Mouse (Mus musculus) frontal cortex, postnatal 36 days (tissue): Measurements from ENCODE around the gene Cd300e.
"Not testable (repeated sequence)": the region's sequence is repeated elsewhere in the genome, so short reads cannot be mapped to it uniquely, and the experiment has no call there.

Experiments
- DNase-seq, 2 experiments: peaks; one replicate each; pipeline ENCODE4 v3.0.0; 2022; ENCODE audit warnings: low spot score in 2 of 2

The Cd300e gene

DNA sequence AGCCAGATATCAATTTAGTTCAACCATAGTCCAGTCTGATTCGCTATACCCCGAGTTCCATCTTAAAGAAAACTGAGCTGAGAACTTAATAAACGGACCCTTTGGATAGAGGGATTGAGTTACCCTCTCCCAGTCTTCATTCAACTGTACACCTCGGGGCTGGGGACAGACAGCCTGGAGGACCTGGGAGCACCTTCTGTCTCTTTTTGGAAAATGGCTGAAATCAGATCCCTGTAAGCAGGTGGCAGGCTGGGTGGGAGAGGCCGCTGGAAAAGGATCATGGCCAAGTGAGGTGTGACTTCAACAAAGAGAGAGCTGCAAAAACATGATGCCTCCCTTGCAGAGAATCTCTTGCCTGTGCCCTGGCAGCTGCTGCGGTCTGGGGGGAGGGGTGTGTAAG, 20.2 kb upstream of the Cd300e start:
- no peak for DNase-seq

DNA sequence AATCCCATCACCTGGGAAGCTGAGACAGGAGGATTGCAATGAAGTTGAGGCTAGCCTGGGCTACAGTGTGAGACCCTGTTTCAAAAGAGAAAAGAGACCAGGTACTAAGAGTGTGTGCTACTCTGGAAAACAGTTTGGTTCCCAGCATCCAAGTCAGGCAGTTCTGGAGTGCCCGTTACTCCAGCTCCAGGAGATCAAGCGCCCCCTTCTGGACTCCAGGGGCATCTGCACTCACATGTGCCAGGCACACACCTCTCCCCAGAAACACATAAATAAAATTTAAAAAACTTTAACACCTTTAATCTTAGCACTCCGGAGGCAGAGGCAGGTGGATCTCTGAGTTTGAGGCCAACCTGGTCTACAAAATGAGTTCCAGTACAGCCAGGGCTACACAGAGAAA, 19.4 kb upstream of the Cd300e start:
- no peak for DNase-seq

DNA sequence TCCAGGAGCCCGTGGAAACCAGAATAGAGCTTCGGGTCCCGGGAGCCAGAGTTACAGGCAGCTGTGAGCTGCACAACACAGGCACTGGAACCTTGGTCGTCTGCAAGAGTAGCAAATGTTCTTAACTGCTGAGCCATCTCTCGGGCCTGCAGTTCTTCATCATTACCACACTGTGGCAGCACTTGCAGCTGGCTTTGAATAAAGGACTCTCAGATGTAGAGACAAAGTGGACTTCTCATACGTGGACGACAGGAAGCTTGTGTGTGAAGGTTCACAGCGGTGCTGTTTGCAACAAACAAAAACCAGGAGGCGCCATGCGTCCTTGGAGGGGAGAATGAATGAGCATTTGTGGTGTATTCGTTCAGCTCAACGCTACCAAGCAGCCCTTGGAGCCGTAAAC, 18.9 kb upstream of the Cd300e start:
- peak; percentile 35 to 58 for DNase-seq

DNA sequence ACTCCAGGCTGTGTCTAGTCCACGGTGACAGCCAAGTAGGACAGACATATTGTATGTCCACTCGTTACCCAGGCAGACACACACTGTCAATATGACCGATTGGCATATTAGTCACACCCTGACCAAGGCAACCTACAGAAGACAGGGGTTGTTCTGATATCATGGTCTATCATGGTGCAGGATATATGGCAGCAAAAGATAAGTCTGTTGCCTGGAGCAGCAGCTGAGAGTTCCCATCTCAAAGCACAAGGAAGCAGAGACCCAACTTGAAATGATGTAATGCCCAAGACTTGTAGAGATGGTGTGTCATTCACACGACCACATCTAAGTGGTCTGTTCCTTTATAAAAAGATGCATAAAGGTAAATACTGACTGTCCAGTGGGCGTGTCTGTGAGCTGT, 16.7 kb upstream of the Cd300e start:
- DNase-seq = no peak

DNA sequence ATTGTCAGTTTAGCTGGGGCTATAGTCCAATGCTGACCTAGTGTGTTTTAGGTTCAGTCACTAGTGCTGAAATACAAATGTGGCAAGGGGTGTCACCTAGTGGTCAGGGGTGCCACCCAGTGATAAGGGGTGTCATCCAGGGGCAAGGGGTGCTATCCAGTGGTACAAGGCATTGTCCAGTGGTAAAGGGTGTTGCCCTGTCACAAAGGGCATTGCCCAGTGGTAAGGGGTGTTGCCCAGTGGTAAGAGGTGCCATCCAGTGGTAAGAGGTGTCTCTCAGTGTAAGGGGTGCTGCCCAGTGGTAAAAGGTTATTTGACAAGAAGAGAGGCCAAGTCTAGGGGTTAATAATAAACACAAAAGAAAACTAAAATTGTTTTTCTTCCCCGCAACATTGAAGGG, 15.5 kb upstream of the Cd300e start:
- no peak for DNase-seq

DNA sequence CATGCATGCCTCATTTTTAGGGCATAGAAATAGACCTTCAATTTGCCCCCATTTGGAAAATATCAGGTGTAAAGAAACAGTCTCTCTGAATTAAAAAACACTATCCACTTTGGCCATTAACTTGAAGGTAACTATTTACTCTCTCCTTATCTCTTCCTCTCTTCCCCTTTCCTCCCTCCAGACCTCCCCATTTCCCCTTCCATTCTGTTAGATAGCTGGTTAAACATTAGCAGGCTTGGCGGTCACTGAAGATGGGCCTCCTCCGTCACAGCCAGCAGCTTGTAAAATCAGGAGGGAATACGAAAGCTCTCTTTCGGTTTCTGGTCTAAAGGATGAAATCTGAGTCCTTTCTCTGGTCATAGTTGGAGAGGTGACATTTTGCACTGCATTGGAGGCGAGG, 13.9 kb upstream of the Cd300e start:
- DNase-seq = no peak

DNA sequence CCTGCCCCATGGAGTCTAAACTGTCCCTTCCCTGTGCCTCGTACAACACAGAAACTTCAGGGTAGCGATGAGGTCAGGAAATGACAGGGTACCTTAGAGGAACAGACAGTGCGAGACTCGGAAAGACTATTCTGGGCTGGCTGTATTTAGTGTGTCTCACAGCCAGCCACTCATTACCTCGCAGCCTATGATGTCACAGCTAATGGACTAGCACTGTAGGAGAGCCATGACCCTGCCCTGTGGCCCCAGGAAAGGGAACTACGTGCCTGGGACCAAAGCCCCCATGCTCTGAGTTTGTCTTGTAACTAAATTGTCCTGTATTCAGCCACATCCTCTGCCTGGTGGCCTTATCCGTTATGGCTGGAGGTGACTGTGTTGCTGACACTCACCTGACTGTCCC, 13.4 kb upstream of the Cd300e start:
- DNase-seq = no peak

DNA sequence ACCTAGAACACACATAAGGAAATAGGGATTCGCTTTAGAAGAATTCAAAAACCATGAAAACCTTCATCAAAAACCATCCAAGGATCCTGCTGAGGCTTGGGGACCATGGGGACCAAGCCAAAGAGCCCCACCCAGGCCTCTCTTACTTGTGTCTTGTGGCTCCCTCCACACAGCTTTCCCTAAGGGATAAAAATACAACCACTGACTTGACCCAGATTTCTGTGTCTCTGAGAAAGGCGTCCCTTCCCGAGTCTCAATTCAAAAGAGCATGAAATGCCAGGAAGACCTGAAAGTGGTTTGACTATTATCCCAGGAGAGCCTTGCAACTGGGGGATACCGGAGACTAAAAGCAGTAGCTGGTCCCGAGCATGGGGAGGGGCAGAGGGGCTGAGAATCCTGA, 11.0 kb upstream of the Cd300e start:
- no peak for DNase-seq

DNA sequence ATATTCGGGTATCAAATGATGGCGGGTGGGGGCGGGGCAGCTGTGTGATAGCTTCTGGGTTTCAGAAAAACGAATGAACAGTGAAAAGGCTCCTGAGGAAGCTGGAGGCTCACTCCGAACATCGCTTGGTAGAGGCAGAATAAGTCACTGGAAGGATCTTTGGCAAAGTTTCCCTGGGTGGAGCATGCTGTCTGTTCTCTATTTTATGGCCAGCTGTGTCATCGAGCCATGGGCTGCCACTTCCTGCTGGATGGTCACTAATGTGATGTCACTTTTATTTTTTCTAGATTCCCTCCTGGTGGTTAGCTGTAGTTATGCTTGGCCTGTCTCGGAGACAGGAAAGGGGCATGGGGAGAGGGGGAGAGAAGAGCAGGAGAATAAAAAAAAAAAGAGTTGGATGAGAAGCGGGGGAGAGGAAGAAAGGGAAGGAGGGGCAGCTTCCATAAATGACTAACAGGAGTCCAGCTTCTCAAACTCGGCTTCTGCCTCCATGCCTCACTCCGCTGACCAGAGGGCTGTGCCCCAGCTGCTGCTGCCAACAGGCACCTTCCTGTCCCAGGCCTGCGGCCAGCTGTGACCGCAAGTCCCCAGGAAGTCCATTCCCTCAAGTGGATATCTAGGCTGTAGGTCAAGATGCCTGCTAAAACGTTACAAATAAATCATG, 9.8 kb upstream of the Cd300e start:
- no peak for DNase-seq

DNA sequence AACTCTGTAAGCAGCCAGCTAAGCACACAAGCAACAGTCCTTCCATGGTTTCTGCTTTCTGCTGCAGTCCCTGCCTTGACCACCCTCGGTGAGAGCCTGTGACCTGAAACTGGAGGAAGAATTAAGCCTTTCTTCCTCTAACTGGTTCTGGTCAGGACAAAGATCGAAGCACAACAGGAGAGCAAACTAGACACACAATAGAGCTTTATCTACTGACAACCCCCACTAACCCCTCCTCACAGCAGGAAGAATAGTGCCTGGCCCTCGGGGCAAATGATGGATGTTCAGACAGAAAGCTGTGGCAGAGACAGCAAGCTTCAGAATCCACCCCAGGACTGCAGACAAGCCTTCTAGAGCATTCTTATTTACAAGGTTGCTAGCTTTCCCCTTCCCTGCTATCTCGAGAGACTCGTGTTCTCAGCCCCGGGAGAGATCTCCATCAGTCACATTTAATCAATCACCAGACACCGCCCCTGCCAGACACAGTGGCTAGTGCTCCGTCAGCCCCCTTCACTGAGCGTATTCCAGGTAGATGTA, 9.1 kb upstream of the Cd300e start:
- no peak for DNase-seq

DNA sequence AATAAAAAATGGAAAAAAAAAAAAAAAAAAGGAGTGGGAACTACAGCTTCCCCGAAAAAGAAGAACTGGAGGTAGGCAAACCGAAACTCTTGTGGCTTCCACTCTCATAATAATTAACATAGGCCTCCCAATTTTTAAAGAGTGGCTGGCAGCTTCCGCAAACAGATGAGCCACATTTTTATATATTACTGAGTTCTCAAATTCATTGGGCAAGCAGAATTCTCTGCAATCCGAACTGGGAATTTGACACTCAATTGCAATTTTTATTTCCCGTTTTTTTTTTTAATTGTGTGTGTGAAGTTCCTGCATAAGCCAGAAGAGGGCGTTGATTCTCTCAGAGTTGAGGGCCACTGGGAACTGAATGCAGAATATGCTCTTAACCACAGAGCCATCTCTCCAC, 4.8 kb upstream of the Cd300e start:
- no peak for DNase-seq

DNA sequence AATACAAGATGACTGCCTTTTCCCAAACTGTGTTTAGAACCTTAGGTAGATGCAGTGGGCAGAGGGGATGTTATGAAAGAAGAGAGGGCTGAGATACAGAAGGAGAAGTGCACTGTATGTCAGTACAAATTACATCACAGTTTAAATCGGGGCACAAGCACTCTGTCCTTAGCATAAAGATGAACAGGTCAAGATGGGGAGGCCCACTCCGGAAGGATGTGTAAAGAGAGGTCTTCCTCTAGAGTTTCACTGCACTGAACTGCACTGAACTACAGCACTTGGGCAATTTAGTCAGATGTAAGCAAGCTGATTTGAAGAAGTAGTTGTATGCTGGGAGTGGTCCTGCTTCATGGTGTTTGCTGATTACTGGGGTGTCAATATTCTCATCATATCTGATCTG, 2.2 kb downstream of the Cd300e start:
- no peak for DNase-seq

DNA sequence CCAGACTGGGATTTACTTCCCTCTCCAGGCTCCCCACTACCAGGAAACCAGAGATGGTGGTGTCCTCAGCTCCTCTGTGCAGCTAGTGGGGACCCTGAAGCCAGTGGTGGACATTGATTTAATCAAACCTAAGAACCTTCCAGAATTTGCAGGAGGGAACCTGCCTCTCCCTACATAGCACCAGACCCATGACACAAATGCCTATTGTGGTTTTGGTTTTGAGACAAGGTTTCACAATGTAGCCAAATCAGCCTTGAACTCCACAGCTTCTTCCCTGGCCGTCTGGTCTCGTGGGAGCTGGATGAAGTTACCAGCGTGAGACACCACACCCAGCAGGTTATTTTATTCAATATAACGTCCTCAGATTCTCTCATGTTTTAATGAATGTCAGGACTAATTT, 3.3 kb downstream of the Cd300e start:
- no peak for DNase-seq

DNA sequence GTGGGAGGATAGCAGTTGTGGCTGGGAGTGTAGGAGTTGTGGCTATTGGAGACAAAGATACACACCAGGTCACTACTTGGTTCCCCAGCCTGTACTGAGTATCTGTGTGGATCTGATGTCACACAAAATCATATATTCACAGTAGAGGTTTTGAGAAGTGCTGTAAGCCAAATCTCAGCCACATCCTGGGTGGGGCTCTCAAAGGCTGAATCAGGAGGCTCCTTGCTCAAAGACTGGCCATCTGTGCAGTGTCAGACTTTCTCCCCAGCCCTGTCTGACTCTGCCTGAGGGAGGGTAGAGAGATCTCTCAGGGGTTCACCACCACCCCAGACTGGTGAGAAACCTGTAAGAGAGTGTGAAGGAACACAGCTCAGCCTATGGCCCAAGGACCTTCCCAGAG, 7.4 kb downstream of the Cd300e start:
- no peak for DNase-seq

DNA sequence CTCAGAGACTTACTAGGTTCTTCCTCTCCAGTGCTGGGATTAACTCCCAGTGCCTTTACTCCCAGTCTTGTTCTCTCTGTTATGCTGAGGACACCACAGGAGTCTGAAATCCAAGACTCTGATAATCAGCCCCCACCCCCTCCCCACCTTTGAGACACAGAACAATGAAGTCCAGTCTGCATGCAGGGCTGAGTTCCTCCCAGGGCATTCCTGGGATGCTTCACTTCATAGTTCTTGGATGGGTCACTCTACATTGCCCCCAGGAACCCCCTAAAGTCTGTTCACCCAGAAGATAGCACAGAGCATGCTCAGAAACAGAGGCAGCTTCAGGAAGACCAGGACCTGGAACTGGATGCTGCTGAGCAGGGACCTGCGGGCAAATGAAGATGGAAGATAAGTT, 9.0 kb downstream of the Cd300e start:
- no peak for DNase-seq

DNA sequence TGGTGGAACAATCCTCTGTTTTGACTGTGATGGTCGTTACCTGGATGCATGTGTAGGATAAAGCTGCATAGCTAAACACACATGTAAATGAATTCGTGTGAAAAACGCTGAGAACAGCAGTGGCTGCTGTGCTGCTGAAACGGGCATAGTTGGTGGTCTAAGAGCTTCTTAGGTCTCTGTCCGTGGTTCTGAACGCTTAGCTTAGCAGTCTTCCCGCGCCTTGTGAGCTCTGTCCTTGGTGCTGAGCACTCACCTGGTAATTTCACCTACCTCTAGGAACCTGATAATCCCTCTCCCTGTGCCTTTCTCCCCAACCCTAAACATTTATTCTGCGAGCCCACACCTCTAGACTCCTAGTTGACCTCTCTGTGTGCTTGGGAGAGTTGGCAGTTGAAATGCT, 9.8 kb downstream of the Cd300e start:
- no peak for DNase-seq

DNA sequence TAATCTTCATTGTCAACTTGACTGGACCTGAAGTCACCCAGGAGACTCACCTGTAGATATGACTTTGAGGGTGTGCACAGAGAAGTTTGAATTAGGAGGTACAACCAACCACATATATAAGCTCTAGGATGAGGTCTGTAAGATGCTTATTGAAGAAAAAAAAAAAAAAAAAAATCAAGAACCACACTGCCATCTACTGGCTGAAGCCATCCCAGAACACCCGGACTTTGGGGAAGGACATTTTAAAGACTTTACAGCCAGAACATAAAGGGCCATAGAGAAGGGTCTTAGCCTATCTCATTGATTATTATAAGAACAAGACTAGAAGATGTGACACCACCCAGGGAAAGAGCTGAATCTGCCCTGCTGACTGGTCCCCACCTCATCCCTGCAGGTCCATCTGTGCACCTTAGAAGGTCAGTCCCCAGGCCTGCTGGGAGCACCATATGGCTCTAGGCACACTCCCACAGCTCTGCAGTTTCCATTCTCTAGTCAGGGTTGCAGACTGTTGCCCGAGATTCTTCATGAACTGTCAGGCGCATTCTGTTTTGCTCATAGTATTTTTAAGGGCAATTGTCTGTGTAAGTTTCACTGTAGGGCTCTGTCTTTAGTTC, 12.6 kb downstream of the Cd300e start:
- peak in 1 of 2 experiments; percentile 20 for DNase-seq

DNA sequence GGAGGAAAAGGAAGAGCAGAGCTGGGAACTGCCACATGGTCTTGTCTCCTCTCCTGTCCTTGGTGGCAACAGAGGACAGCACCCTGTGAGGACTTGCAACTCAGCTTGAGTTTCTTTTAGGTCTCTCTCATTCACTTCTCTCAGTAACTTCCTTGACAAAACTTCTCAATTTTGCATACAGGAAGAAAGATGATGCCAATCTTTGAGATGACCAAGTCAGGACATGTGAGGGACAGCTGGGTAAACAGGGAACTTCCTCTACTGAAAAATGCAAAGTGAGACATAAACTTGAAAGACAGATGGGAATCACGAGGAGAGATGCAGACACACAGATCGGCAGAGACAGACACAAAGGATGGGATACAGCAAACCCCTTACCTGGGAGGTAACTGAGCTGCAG, 13.7 kb downstream of the Cd300e start, which contains the start of gene Cd300ld3:
Gene Cd300ld3 (minus strand): TSS at position 151 of the 400 bp plus-strand sequence.
- no peak for DNase-seq

DNA sequence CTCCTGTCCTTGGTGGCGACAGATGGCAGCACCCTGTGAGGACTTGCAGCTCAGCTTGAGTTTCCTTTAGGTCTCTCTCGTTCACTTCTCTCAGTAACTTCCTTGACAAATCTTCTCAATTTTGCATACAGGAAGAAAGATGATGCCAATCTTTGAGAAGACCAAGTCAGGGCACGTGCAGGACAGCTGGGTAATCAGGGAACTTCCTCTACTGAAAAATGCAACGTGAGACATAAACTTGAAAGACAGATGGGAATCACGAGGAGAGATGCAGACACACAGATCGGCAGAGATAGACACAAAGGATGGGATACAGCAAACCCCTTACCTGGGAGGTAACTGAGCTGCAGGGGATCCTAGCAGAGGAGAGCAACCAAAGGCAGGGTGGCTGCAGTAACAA, 24.3 kb downstream of the Cd300e start, which contains the start of gene Cd300ld5:
Gene Cd300ld5 (minus strand): TSS at position 101 of the 400 bp plus-strand sequence.
- DNase-seq = not testable (repeated sequence)

DNA sequence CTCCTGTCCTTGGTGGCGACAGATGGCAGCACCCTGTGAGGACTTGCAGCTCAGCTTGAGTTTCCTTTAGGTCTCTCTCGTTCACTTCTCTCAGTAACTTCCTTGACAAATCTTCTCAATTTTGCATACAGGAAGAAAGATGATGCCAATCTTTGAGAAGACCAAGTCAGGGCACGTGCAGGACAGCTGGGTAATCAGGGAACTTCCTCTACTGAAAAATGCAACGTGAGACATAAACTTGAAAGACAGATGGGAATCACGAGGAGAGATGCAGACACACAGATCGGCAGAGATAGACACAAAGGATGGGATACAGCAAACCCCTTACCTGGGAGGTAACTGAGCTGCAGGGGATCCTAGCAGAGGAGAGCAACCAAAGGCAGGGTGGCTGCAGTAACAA, 35.1 kb downstream of the Cd300e start, which contains the start of gene Cd300ld4:
Gene Cd300ld4 (minus strand): TSS at position 101 of the 400 bp plus-strand sequence.
- DNase-seq = not testable (repeated sequence)

DNA sequence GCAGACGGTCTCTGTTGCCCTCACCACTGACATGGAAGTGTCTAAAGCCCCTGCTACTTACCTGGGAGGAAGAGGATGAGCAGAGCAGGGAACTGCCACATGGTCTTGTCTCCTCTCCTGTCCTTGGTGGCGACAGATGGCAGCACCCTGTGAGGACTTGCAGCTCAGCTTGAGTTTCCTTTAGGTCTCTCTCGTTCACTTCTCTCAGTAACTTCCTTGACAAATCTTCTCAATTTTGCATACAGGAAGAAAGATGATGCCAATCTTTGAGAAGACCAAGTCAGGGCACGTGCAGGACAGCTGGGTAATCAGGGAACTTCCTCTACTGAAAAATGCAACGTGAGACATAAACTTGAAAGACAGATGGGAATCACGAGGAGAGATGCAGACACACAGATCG, 45.9 kb downstream of the Cd300e start, which contains the start of gene Cd300ld2:
Gene Cd300ld2 (minus strand): TSS at position 101 of the 400 bp plus-strand sequence.
- DNase-seq = not testable (repeated sequence)

DNA sequence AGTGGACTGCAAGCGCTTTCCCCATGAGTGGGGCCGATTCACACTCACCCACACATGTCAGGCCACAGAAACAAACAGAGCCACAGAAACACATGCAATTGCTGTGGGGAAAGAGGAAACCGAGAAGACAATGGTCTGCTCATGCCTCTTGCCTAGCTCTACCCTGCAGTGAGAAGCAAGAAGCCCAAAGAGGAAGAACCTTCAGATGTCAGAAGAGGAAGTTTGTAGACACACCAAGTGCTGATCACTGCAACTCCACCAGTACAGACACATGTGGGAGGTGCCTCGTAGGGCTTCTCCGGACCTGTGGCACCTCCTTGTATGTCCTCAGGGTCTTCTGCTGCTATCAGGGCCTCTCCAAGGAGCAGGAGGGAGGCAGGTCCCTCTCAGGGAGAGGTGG, 57.9 kb downstream of the Cd300e start:
- no peak for DNase-seq
